18 mouse cellular contexts compared by ENCODE assay signal in genomic region chr13:92228037-92228436, GRCm38 (mm10).
"Had no signal": no experiment of that assay in that cellular context is flagged by ENCODE, and none has a peak within 500 bp of the region (broad histone marks: within the 10 kb centered on the region; RNA-seq: fewer than 3 reads in every experiment).

No protein-coding gene starts in this region.

- H3K4me3 ChIP-seq: liver, embryonic 13.5 days; liver, embryonic 15.5 days; lung, embryonic 15.5 days; megakaryocyte, embryonic 14.5 days; midbrain, embryonic 12.5 days; neural tube, embryonic 12.5 days; stomach, embryonic 15.5 days had no signal

- ATAC-seq: liver, postnatal 0 days; lung, postnatal 0 days had no signal

- H3K27me3 ChIP-seq: liver, embryonic 13.5 days; liver, embryonic 15.5 days; lung, embryonic 15.5 days; megakaryocyte, embryonic 14.5 days; midbrain, embryonic 12.5 days; neural tube, embryonic 12.5 days; stomach, embryonic 15.5 days had no signal

- H3K4me1 ChIP-seq: liver, embryonic 13.5 days; liver, embryonic 15.5 days; midbrain, embryonic 12.5 days; neural tube, embryonic 12.5 days had no signal

- H3K4me2 ChIP-seq: liver, embryonic 13.5 days; liver, embryonic 15.5 days; lung, embryonic 15.5 days; midbrain, embryonic 12.5 days; neural tube, embryonic 12.5 days; stomach, embryonic 15.5 days had no signal

- H3K9ac ChIP-seq: liver, embryonic 13.5 days; liver, embryonic 15.5 days; liver, postnatal 0 days; lung, embryonic 15.5 days; midbrain, embryonic 12.5 days; neural tube, embryonic 12.5 days; stomach, embryonic 15.5 days had no signal

- DNase-seq: liver, embryonic 13.5 days; liver, postnatal 0 days; lung, adult 2 months; lung, postnatal 14 days; lung, postnatal 36 days; midbrain, embryonic 14.5 days; right cerebral cortex, postnatal 14 days; thymus, adult 2 months; thymus, postnatal 36 days had no signal

- H3K36me3 ChIP-seq: liver, embryonic 13.5 days; liver, embryonic 15.5 days; lung, embryonic 15.5 days; midbrain, embryonic 12.5 days; neural tube, embryonic 12.5 days; stomach, embryonic 15.5 days had no signal

- H3K27ac ChIP-seq: liver, embryonic 13.5 days; liver, embryonic 15.5 days; lung, embryonic 15.5 days; macrophage; midbrain, embryonic 12.5 days; neural tube, embryonic 12.5 days; stomach, embryonic 15.5 days; stomach, postnatal 0 days had no signal

- H3K9me3 ChIP-seq: liver, embryonic 13.5 days; liver, embryonic 15.5 days; lung, embryonic 15.5 days; megakaryocyte, embryonic 14.5 days; midbrain, embryonic 12.5 days; neural tube, embryonic 12.5 days; stomach, embryonic 15.5 days had no signal
